Mouse (Mus musculus) embryonic fibroblast, embryonic 13.5 days (primary cell): ENCODE measurements around the gene Cdc42se1. TPM values are rescaled to one million over a fixed set of nuclear protein-coding genes. Genes with fewer than 3 reads are reported as not detected.
"Not testable (repeated sequence)": the region's sequence is repeated elsewhere in the genome, so short reads cannot be mapped to it uniquely, and the experiment has no call there.

ENCODE experiments used
- H3K27ac ChIP-seq: 2 replicates; pipeline ENCODE4 v1.5.1; 2012; ENCODE audit warnings: low read length, control low read depth, inconsistent platforms; ENCODE audit not compliant: insufficient read depth
- H3K4me1 ChIP-seq: 2 replicates; pipeline ENCODE4 v1.6.1; 2011; ENCODE audit warnings: low read length; ENCODE audit not compliant: control insufficient read depth, insufficient read depth
- H3K4me3 ChIP-seq: 2 replicates; pipeline ENCODE4 v1.5.1; 2011; ENCODE audit warnings: mild to moderate bottlenecking, control low read depth, low read length; ENCODE audit not compliant: insufficient read depth
- CTCF ChIP-seq: IDR thresholded peaks from 2 replicates; pipeline ENCODE4 v1.5.1; 2011; ENCODE audit warnings: mild to moderate bottlenecking, control low read depth, low read length, moderate library complexity, borderline replicate concordance; ENCODE audit not compliant: insufficient read depth
- POLR2A ChIP-seq: IDR thresholded peaks from 2 replicates; pipeline ENCODE4 v1.6.1; 2011; ENCODE audit warnings: low read depth, mild to moderate bottlenecking, control low read depth, low read length, moderate library complexity
- polyA plus RNA-seq: library from polyadenylated mRNA; stranded (reverse); fragments of >200 nt; gene quantifications from 2 replicates; pipeline ENCODE4 v1.2.4, GENCODE M21; 2011; ENCODE audit warnings: low read depth; ENCODE audit not compliant: missing spikeins, insufficient read length

The Cdc42se1 gene
- polyA plus RNA-seq, 1 experiment, result 67.4 TPM

GRCm38 (mm10) chr3:95200132-95200531 lies 28.4 kb upstream of the Cdc42se1 start:
- H3K4me3 ChIP-seq, result no peak overlapping the region
- H3K27ac ChIP-seq, result no peak overlapping the region
- TF ChIP-seq CTCF (no peak), POLR2A (no peak)
- H3K4me1 ChIP-seq, result peaks cover 2% of the 10 kb centered on the region; the same call in 1 of the 2 replicates

GRCm38 (mm10) chr3:95200562-95200961 lies 28.0 kb upstream of the Cdc42se1 start:
- no peak overlapping the region for H3K27ac ChIP-seq

GRCm38 (mm10) chr3:95203880-95204279 lies 24.7 kb upstream of the Cdc42se1 start:
- no peak overlapping the region for H3K4me3 ChIP-seq
- H3K27ac ChIP-seq, result no peak overlapping the region
- TF ChIP-seq CTCF, result no peak
- TF ChIP-seq POLR2A, result no peak
- H3K4me1 ChIP-seq, result no peaks in the 10 kb centered on the region

More at GRCm38 (mm10) chr3:95200562-95200961, 28.0 kb upstream of the Cdc42se1 start:
- TF ChIP-seq POLR2A (no peak), CTCF (no peak)
- Histone ChIP-seq H3K4me3 (no peak overlapping the region), H3K4me1 (no peaks in the 10 kb centered on the region)

GRCm38 (mm10) chr3:95208286-95208685 lies 20.2 kb upstream of the Cdc42se1 start:
- H3K4me1 ChIP-seq, result no peaks in the 10 kb centered on the region
- H3K4me3 ChIP-seq, result no peak overlapping the region
- TF ChIP-seq CTCF, result no peak
- no peak for TF ChIP-seq POLR2A
- H3K27ac ChIP-seq, result no peak overlapping the region

GRCm38 (mm10) chr3:95210585-95210984 lies 17.9 kb upstream of the Cdc42se1 start:
- TF ChIP-seq CTCF (no peak), POLR2A (no peak)
- H3K4me3 ChIP-seq, result no peak overlapping the region
- no peak overlapping the region for H3K27ac ChIP-seq
- H3K4me1 ChIP-seq, result no peaks in the 10 kb centered on the region

- H3K4me3 ChIP-seq, H3K27ac ChIP-seq, H3K4me1 ChIP-seq: not testable (repeated sequence)
Measured at GRCm38 (mm10) chr3:95212889-95213608, 15.5 kb upstream of the Cdc42se1 start.

- no peak overlapping the region for H3K27ac ChIP-seq
Measured at GRCm38 (mm10) chr3:95213609-95213975, 14.9 kb upstream of the Cdc42se1 start.

GRCm38 (mm10) chr3:95216655-95217254 lies 11.8 kb upstream of the Cdc42se1 start:
- no peaks in the 10 kb centered on the region for H3K4me1 ChIP-seq
- TF ChIP-seq POLR2A, result no peak; the same call in 1 of the 2 replicates
- TF ChIP-seq CTCF, result no peak
- peak overlapping the region; percentile 57 for H3K4me3 ChIP-seq
- H3K27ac ChIP-seq, result peak overlapping the region; percentile 63

More at GRCm38 (mm10) chr3:95213609-95213975, 14.9 kb upstream of the Cdc42se1 start:
- no peak for TF ChIP-seq CTCF
- TF ChIP-seq POLR2A, result no peak
- H3K4me1 ChIP-seq, result no peaks in the 10 kb centered on the region
- H3K4me3 ChIP-seq, result no peak overlapping the region

GRCm38 (mm10) chr3:95217255-95218134 lies 11.0 kb upstream of the Cdc42se1 start, which contains the start of gene Gabpb2:
Gene Gabpb2, minus strand, starts transcription at chr3:95217916.
- TF ChIP-seq POLR2A, result peak; percentile 86
- peak; percentile 82 for TF ChIP-seq CTCF
- Histone ChIP-seq H3K4me3 (peak within 1 kb of the TSS; percentile 57), H3K4me1 (no peaks in the 10 kb centered on the region; the same call in 1 of the 2 replicates), H3K27ac (peak within 1 kb of the TSS; percentile 97)
